Mouse (Mus musculus) right cerebral cortex, postnatal 4 days (tissue): ENCODE data around the gene Slc29a3.
A peak's percentile ranks its signal among the peaks of the same experiment; 100 is the strongest.

ENCODE experiments used
- DNase-seq: peaks from one replicate; pipeline ENCODE4 v3.0.0-alpha.2; 2022

The Slc29a3 gene

GRCm38 (mm10) chr10:60752040-60753020 is at the start of gene Slc29a3:
Gene Slc29a3, minus strand, starts transcription at chr10:60752794.
- DNase-seq: peak; percentile 96

GRCm38 (mm10) chr10:60801898-60802412 is 49.4 kb upstream of the Slc29a3 start:
- no peak for DNase-seq

- no peak for DNase-seq
These were observed 48.7 kb upstream of the Slc29a3 start for GRCm38 (mm10) chr10:60801168-60801897.

- no peak for DNase-seq
These were observed 47.9 kb upstream of the Slc29a3 start for GRCm38 (mm10) chr10:60800295-60801167.

- DNase-seq: no peak
These were observed 45.3 kb upstream of the Slc29a3 start for GRCm38 (mm10) chr10:60797682-60798422.

- DNase-seq: no peak
These were observed 43.9 kb upstream of the Slc29a3 start for GRCm38 (mm10) chr10:60796474-60796873.

GRCm38 (mm10) chr10:60796028-60796427 is 43.4 kb upstream of the Slc29a3 start:
- DNase-seq: no peak

- no peak for DNase-seq
These were observed 42.2 kb upstream of the Slc29a3 start for GRCm38 (mm10) chr10:60794792-60795191.

- DNase-seq: peak; percentile 26
These were observed 41.8 kb upstream of the Slc29a3 start for GRCm38 (mm10) chr10:60794374-60794773.

- no peak for DNase-seq
These were observed 40.2 kb upstream of the Slc29a3 start for GRCm38 (mm10) chr10:60792841-60793240.

GRCm38 (mm10) chr10:60792365-60792764 is 39.8 kb upstream of the Slc29a3 start:
- DNase-seq: no peak

- no peak for DNase-seq
These were observed 38.3 kb upstream of the Slc29a3 start for GRCm38 (mm10) chr10:60790912-60791311.

- no peak for DNase-seq
These were observed 34.9 kb upstream of the Slc29a3 start for GRCm38 (mm10) chr10:60787303-60788074.

- no peak for DNase-seq
These were observed 31.0 kb upstream of the Slc29a3 start for GRCm38 (mm10) chr10:60783608-60784007.

- DNase-seq: peak; percentile 86
These were observed 27.0 kb upstream of the Slc29a3 start for GRCm38 (mm10) chr10:60779628-60780027.

GRCm38 (mm10) chr10:60778542-60778941 is 25.9 kb upstream of the Slc29a3 start:
- DNase-seq: peak; percentile 80

GRCm38 (mm10) chr10:60775473-60775872 is 22.9 kb upstream of the Slc29a3 start:
- no peak for DNase-seq

- no peak for DNase-seq
These were observed 22.0 kb upstream of the Slc29a3 start for GRCm38 (mm10) chr10:60774616-60775015.

- DNase-seq: no peak
These were observed 18.3 kb upstream of the Slc29a3 start for GRCm38 (mm10) chr10:60770855-60771254.

GRCm38 (mm10) chr10:60768614-60769013 is 16.0 kb upstream of the Slc29a3 start:
- DNase-seq: no peak

GRCm38 (mm10) chr10:60767400-60767799 is 14.8 kb upstream of the Slc29a3 start:
- DNase-seq: no peak
